Mouse (Mus musculus): ENCODE data around the gene Eya4. TPM values are rescaled to one million over a fixed set of nuclear protein-coding genes. Genes with fewer than 3 reads are reported as not detected.

Gene Eya4
- total and polyA plus RNA-seq, 3 experiments, result 0.24 to 0.46 TPM; not detected in 1

DNA sequence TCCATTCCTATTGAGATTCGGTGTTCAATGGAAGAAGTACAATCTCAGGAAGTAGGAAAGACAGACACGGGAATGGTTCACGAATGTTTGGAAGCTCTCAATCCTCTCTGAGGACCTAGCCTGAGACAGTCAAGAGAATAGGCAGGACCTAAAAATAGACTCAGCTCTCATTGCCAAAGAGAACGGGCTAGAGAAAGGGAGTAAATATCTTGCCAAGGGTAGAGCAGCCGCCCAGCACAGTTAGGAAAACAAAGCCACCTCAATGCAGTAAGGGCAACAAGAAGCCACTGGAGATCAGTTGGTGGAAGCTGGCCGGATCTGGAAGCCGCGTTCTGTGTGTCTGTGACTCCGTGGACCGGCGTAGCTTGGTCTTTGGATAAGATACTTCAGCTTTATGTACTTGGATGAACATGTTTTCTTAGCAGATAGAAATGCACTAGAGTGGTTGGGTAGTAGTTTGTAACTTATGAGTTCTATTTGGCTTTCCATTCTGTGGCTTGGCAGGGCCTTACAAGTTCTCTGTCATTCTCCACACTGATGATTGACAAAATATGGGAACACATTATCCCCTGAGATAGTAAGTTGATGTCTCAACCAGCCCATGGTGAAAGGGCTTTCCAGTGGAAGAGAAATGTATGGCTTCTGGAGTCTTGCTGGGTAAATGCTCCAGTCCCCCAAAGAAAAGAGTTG lies 44.1 kb upstream of the Eya4 start:
- Histone ChIP-seq H3K4me3 (ENCODE audit: control insufficient read depth in 1 of 2, insufficient read depth in 1 of 2, low read depth in 2 of 2, low read length in 2 of 2) (no peak overlapping the region), H3K27ac (ENCODE audit: control insufficient read depth, low read depth, low read length) (no peak overlapping the region), H3K9ac (ENCODE audit: control insufficient read depth, low read depth, low read length, poor library complexity, severe bottlenecking) (no peak overlapping the region), H3K27me3 (ENCODE audit: control insufficient read depth in 1 of 2, insufficient read depth in 2 of 2, low read length in 2 of 2) (no peaks in the 10 kb centered on the region), H3K4me1 (ENCODE audit: control insufficient read depth in 1 of 2, insufficient read depth in 2 of 2, low read length in 2 of 2) (no peaks in the 10 kb centered on the region), H3K9me3 (replicated peaks; ENCODE audit: insufficient read depth, low read length) (no peaks in the 10 kb centered on the region), H3K36me3 (ENCODE audit: control insufficient read depth in 1 of 2, insufficient read depth in 2 of 2, low read length in 2 of 2) (no peaks in the 10 kb centered on the region), H3K79me2 (ENCODE audit: control insufficient read depth, insufficient read depth, low read length, poor library complexity) (no peaks in the 10 kb centered on the region)
- TF ChIP-seq USF2 (IDR thresholded peaks at IDR 0.05; ENCODE audit: borderline replicate concordance in 1 of 2, insufficient read depth in 1 of 2, low read depth in 1 of 2, low read length in 2 of 2), result no peak
- TF ChIP-seq ZKSCAN1 (IDR thresholded peaks at IDR 0.05; ENCODE audit: low read depth, low read length), result no peak
- TF ChIP-seq NRF1 (IDR thresholded peaks at IDR 0.05; ENCODE audit: insufficient read depth, low read depth, low read length, poor library complexity, severe bottlenecking), result no peak
- no peak for TF ChIP-seq RCOR1 (IDR thresholded peaks at IDR 0.05; ENCODE audit: low read depth, low read length)
- no peak for TF ChIP-seq MAFK (IDR thresholded peaks at IDR 0.05; ENCODE audit: borderline replicate concordance, low read depth, low read length)
- no peak for TF ChIP-seq JUND (IDR thresholded peaks at IDR 0.05; ENCODE audit: low read depth, low read length)
- no peak for TF ChIP-seq NELFE (IDR thresholded peaks at IDR 0.05; ENCODE audit: low read depth, low read length)
- no peak for TF ChIP-seq TAL1 (IDR thresholded peaks at IDR 0.05; ENCODE audit: low read length)
- TF ChIP-seq POLR2A (IDR thresholded peaks at IDR 0.05; ENCODE audit: control insufficient read depth in 1 of 2, insufficient read depth in 1 of 2, low read depth in 1 of 2, low read length in 2 of 2, poor library complexity in 1 of 2), result no peak
- TF ChIP-seq GATA1 (IDR thresholded peaks at IDR 0.05; ENCODE audit: low read depth, low read length), result no peak
- no peak for TF ChIP-seq SIN3A (IDR thresholded peaks at IDR 0.05; ENCODE audit: low read length)
- DNase-seq (ENCODE audit: low read depth, low spot score), result no peak

DNA sequence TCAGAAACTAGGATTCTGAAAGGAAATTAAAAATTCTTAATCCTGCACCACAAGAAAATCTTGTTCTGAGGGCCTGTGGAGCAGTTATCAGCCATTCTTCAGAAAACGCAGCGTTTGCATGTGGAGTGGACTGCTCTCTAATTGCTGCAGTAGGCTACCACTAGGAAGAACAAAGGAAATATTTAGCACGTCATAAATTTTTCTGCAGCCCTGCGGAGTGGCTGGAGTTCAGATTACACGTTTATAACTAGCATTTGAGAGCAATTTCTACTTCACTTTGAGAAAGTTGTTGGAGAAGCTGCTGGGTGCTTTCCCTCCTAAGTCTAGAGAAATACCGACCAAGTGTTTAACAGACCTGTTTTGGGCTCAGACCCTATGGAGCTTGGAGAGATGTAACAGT lies 43.6 kb upstream of the Eya4 start:
- no peaks in the 10 kb centered on the region for H3K79me2 ChIP-seq (ENCODE audit: control insufficient read depth, insufficient read depth, low read length, poor library complexity)
- no peaks in the 10 kb centered on the region for H3K9me3 ChIP-seq (replicated peaks; ENCODE audit: insufficient read depth, low read length)
- no peak overlapping the region for H3K27ac ChIP-seq (ENCODE audit: control insufficient read depth, low read depth, low read length)
- no peaks in the 10 kb centered on the region for H3K36me3 ChIP-seq (ENCODE audit: control insufficient read depth in 1 of 2, insufficient read depth in 2 of 2, low read length in 2 of 2)
- H3K4me1 ChIP-seq (ENCODE audit: control insufficient read depth in 1 of 2, insufficient read depth in 2 of 2, low read length in 2 of 2), result no peaks in the 10 kb centered on the region
- no peak overlapping the region for H3K9ac ChIP-seq (ENCODE audit: control insufficient read depth, low read depth, low read length, poor library complexity, severe bottlenecking)
- DNase-seq (ENCODE audit: low read depth, low spot score), result no peak
- H3K4me3 ChIP-seq (ENCODE audit: control insufficient read depth in 1 of 2, insufficient read depth in 1 of 2, low read depth in 2 of 2, low read length in 2 of 2), result no peak overlapping the region
- no peaks in the 10 kb centered on the region; a peak in 1 of 4 replicates for H3K27me3 ChIP-seq (ENCODE audit: control insufficient read depth in 1 of 2, insufficient read depth in 2 of 2, low read length in 2 of 2)
- no peak for TF ChIP-seq EP300 (IDR thresholded peaks at IDR 0.05; ENCODE audit: low read depth in 1 of 2, low read length in 2 of 2)
- no peak for TF ChIP-seq ZMIZ1 (IDR thresholded peaks at IDR 0.05; ENCODE audit: low read depth, low read length)
- no peak for TF ChIP-seq UBTF (IDR thresholded peaks at IDR 0.05; ENCODE audit: borderline replicate concordance, insufficient read depth, low read depth, low read length)
- no peak for TF ChIP-seq ETS1 (IDR thresholded peaks at IDR 0.05; ENCODE audit: low read depth, low read length)
- no peak for TF ChIP-seq MXI1 (IDR thresholded peaks at IDR 0.05; ENCODE audit: low read depth, low read length)
- no peak for TF ChIP-seq ZKSCAN1 (IDR thresholded peaks at IDR 0.05; ENCODE audit: low read depth, low read length)
